Mouse (Mus musculus): ENCODE results near the gene Amotl1. TPM values are rescaled to one million over a fixed set of nuclear protein-coding genes. Genes with fewer than 3 reads are reported as not detected.

Gene Amotl1
- total RNA-seq, 2 experiments from 2014 or later = 33.0 to 51.6 TPM

Other genes with a start within 250 kb of the Amotl1 start
- under 1 TPM; 0.23 to 0.53 TPM for gene Kdm4d, start 144.6 kb downstream of the Amotl1 start, total RNA-seq (2021)
- gene Cwc15, start 144.4 kb downstream of the Amotl1 start, total RNA-seq (2021) = 100 to 1,000 TPM; 110 to 143 TPM
- under 1 TPM in 1 of 2 experiments, not detected in 1; 0.20 TPM for gene Piwil4, start 95.7 kb upstream of the Amotl1 start, total RNA-seq (2021)
- gene Fut4, start 107.3 kb upstream of the Amotl1 start, total RNA-seq (2021) = 1 to 10 TPM; 1.2 TPM
- not detected for gene 1700012B09Rik, start 126.0 kb upstream of the Amotl1 start, total RNA-seq (2021)
- 10 to 100 TPM; 18.4 to 21.5 TPM for gene Mre11a, start 139.6 kb upstream of the Amotl1 start, total RNA-seq (2021)
- 10 to 100 TPM; 12.2 to 16.0 TPM for gene Ankrd49, start 139.8 kb upstream of the Amotl1 start, total RNA-seq (2021)
- gene Gpr83, start 215.2 kb upstream of the Amotl1 start, total RNA-seq (2021) = not detected

All from adrenal gland, postnatal 36 days (tissue).